Mouse (Mus musculus) neural tube, embryonic 13.5 days (tissue): ENCODE results near the gene Ift122. TPM values are rescaled to one million over a fixed set of nuclear protein-coding genes. Genes with fewer than 3 reads are reported as not detected.

Experiments
- ATAC-seq: fragments of 200-750 bp; cut with Nextera tagmentation; 2 replicates; pipeline ENCODE4 v1.8.0; 2017; ENCODE audit warnings: low read depth, mild to moderate bottlenecking, moderate TSS enrichment, moderate library complexity
- H3K27ac ChIP-seq: fragments of 300-500 bp; sonication (generic); replicated peaks from 2 replicates; pipeline ENCODE4 v1.5.1; 2015; ENCODE audit warnings: moderate library complexity, mild to moderate bottlenecking, inconsistent platforms
- H3K27me3 ChIP-seq: fragments of 300-500 bp; sonication (generic); 2 replicates; pipeline ENCODE4 v1.6.1; 2015; ENCODE audit warnings: mild to moderate bottlenecking, inconsistent platforms
- H3K36me3 ChIP-seq: fragments of 300-500 bp; sonication (generic); 2 replicates; pipeline ENCODE4 v1.6.1; 2015; ENCODE audit warnings: mild to moderate bottlenecking, inconsistent platforms
- H3K4me1 ChIP-seq: fragments of 300-500 bp; sonication (generic); replicated peaks from 2 replicates; pipeline ENCODE4 v1.6.1; 2015; ENCODE audit warnings: inconsistent platforms
- H3K4me2 ChIP-seq: fragments of 300-500 bp; sonication (generic); 2 replicates; pipeline ENCODE4 v1.6.1; 2015; ENCODE audit warnings: inconsistent platforms, mild to moderate bottlenecking, moderate library complexity
- H3K4me3 ChIP-seq: fragments of 300-500 bp; sonication (generic); 2 replicates; pipeline ENCODE4 v1.5.1; 2015; ENCODE audit warnings: mild to moderate bottlenecking, inconsistent platforms
- H3K9ac ChIP-seq: fragments of 300-500 bp; sonication (generic); 2 replicates; pipeline ENCODE4 v1.6.1; 2015; ENCODE audit warnings: moderate library complexity, mild to moderate bottlenecking, inconsistent platforms
- H3K9me3 ChIP-seq: fragments of 300-500 bp; sonication (generic); 2 replicates; pipeline ENCODE4 v1.6.1; 2016; ENCODE audit warnings: inconsistent platforms
- WGBS: fragments of 180-500 bp; shearing (Covaris S2); methylation state at CpG from one replicate; pipeline ENCODE4 v1.1.7; 2015; 5-methylcytosine and 5-hydroxymethylcytosine counted together
- polyA plus RNA-seq: library from polyadenylated mRNA; unstranded; fragments of >200 nt; fragmentation: Nextera tagmentation; extraction: Ambion mirVana; gene quantifications from 2 replicates; pipeline ENCODE4 v1.2.1, GENCODE M21; 2015

Gene Ift122
- polyA plus RNA-seq, 1 experiment from 2014 or later, result 26.3 TPM

DNA sequence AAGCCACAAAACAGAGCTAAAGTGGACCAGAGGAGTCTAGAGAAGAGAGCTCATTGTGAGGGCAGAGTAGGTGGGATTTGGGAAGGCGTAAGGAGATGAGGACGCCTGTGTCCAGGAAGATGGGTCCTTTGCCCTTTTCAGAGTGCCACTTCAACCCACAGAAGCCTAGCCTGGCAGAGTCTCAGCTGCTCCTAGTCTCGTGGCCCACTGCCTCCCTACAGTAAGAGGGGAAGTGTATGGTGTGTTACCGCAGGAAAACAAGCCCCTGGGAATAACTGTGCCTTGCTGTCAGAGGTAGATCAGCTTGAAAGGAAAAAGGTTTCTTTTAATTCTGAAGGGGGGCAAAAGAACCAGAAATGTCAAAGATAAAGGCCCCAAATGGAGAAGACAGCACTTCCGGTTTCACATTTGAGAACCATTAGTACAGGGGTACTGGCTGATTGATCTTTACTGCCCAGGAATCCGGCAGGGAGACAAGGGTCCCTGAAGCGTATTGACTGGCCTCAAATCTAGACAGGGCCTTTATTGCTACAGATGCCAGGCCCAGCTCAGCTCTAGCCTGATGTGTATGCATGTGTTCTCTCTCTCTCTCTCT is 44.8 kb downstream of the Ift122 start:
- H3K36me3 ChIP-seq, result peaks cover 24% of the 10 kb centered on the region
- no peak overlapping the region for H3K4me3 ChIP-seq
- 81% methylated on average over 7 of the region's 7 CpGs for WGBS
- no peaks in the 10 kb centered on the region for H3K9me3 ChIP-seq
- no peak overlapping the region for H3K9ac ChIP-seq
- no peaks in the 10 kb centered on the region for H3K27me3 ChIP-seq
- H3K4me2 ChIP-seq, result no peak overlapping the region
- ATAC-seq, result no peak
- H3K4me1 ChIP-seq, result peaks cover 9% of the 10 kb centered on the region
- no peak overlapping the region for H3K27ac ChIP-seq

DNA sequence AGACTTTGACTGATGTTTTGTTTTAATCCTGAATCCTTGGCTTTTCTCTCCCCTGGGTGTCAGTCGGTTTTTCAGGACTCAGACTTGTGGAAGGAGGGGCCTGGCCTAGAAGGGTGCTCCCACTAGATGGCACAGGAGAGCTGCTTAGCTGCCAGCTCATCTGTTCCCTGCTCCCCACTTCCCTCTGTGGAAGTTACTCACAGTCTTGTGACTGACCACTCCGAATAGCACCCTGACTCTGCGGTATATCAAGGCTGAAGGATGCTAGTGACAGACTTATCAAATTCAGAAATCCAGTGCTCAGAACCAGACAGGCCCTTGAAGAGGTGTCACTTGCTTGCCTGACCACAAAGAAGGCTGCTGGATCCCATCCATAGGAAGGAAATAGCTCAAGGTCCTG is 47.8 kb downstream of the Ift122 start:
- no peak overlapping the region for H3K27ac ChIP-seq
- H3K9ac ChIP-seq, result no peak overlapping the region
- no peak overlapping the region for H3K4me2 ChIP-seq
- H3K27me3 ChIP-seq, result no peaks in the 10 kb centered on the region
- no peaks in the 10 kb centered on the region for H3K9me3 ChIP-seq
- 31% methylated on average over 3 of the region's 3 CpGs for WGBS
- peaks cover 9% of the 10 kb centered on the region for H3K4me1 ChIP-seq
- peak; percentile 79 for ATAC-seq
- no peak overlapping the region for H3K4me3 ChIP-seq
- H3K36me3 ChIP-seq, result peaks cover 35% of the 10 kb centered on the region

DNA sequence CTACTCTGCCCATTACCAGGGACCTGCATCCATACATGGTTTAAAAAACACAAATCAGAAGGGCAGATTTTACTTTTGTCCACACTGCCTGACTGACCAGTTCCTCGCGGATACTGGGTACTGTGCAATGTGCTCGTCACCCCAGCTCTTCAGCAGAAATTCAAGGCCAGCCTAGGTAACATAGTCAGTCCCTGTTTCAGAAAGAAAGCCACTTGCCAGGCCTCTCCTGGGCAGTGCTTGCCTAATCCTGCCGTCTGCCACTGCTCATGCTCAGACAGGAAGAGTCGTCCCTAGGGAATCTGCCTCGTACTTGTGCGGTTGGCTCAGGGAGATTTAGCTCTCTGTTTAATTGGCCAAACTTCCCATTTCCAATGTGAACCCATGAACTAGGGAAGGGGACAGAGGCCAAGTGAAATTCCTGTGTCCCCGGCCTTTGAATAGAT is 48.2 kb downstream of the Ift122 start:
- ATAC-seq, result no peak
- peak overlapping the region; percentile 14; the same call in 1 of the 2 replicates for H3K9ac ChIP-seq

GRCm38 (mm10) chr6:115902545-115902944 is 49.3 kb downstream of the Ift122 start:
- H3K4me3 ChIP-seq, result no peak overlapping the region

More for the DNA sequence above, 48.2 kb downstream of the Ift122 start:
- H3K4me2 ChIP-seq, result no peak overlapping the region
- 68% methylated on average over 8 of the region's 8 CpGs for WGBS
- no peaks in the 10 kb centered on the region for H3K27me3 ChIP-seq
- no peaks in the 10 kb centered on the region for H3K9me3 ChIP-seq
- no peak overlapping the region for H3K27ac ChIP-seq
- H3K4me1 ChIP-seq, result peaks cover 9% of the 10 kb centered on the region
- peaks cover 38% of the 10 kb centered on the region for H3K36me3 ChIP-seq
- no peak overlapping the region for H3K4me3 ChIP-seq

GRCm38 (mm10) chr6:115905568-115905967 is 52.3 kb downstream of the Ift122 start:
- Histone ChIP-seq H3K9me3 (no peaks in the 10 kb centered on the region), H3K4me2 (no peak overlapping the region), H3K27ac (no peak overlapping the region), H3K4me1 (peaks cover 9% of the 10 kb centered on the region), H3K36me3 (peaks cover 45% of the 10 kb centered on the region), H3K9ac (no peak overlapping the region), H3K4me3 (no peak overlapping the region), H3K27me3 (no peaks in the 10 kb centered on the region)
- ATAC-seq, result no peak
- 87% methylated on average over 6 of the region's 6 CpGs for WGBS

More at GRCm38 (mm10) chr6:115902545-115902944, 49.3 kb downstream of the Ift122 start:
- WGBS, result 87% methylated on average over 3 of the region's 3 CpGs
- ATAC-seq, result no peak
- Histone ChIP-seq H3K4me2 (no peak overlapping the region), H3K9ac (no peak overlapping the region), H3K9me3 (no peaks in the 10 kb centered on the region), H3K27me3 (no peaks in the 10 kb centered on the region), H3K4me1 (peaks cover 9% of the 10 kb centered on the region), H3K36me3 (peaks cover 49% of the 10 kb centered on the region), H3K27ac (no peak overlapping the region)

DNA sequence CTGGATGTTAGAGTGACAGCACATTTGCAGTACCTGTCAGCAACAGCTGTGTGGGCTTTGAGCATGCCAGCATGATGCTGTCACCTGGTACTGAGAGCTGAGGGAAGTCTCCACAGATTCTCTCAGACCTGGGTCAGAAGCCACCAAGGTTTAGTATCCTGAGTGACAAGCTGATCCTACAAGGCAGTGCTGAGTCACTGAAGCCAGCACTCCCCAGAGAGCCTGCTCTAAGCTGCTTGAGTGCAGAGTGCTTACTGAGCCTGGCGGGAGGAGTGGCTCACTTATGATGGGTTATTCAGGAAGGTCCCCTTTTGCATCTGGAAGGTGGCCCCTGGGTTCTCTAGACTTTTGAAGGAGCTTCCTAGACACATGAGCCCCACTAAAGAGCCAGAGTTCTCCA is 53.2 kb downstream of the Ift122 start:
- no peaks in the 10 kb centered on the region for H3K9me3 ChIP-seq
- H3K4me3 ChIP-seq, result no peak overlapping the region
- no peak overlapping the region for H3K4me2 ChIP-seq
- H3K27me3 ChIP-seq, result no peaks in the 10 kb centered on the region
- H3K4me1 ChIP-seq, result peaks cover 6% of the 10 kb centered on the region
- ATAC-seq, result no peak
- H3K27ac ChIP-seq, result no peak overlapping the region
- H3K36me3 ChIP-seq, result peaks cover 45% of the 10 kb centered on the region
- WGBS, result 87% methylated on average over 1 of the region's 1 CpGs
- no peak overlapping the region for H3K9ac ChIP-seq

GRCm38 (mm10) chr6:115906871-115907270 is 53.6 kb downstream of the Ift122 start:
- Histone ChIP-seq H3K4me1 (peaks cover 2% of the 10 kb centered on the region; the same call in 1 of the 2 replicates), H3K4me3 (no peak overlapping the region), H3K9ac (no peak overlapping the region), H3K36me3 (peaks cover 45% of the 10 kb centered on the region), H3K27ac (no peak overlapping the region), H3K9me3 (no peaks in the 10 kb centered on the region), H3K4me2 (no peak overlapping the region), H3K27me3 (no peaks in the 10 kb centered on the region)
- 87% methylated on average over 2 of the region's 2 CpGs for WGBS
- ATAC-seq, result no peak

DNA sequence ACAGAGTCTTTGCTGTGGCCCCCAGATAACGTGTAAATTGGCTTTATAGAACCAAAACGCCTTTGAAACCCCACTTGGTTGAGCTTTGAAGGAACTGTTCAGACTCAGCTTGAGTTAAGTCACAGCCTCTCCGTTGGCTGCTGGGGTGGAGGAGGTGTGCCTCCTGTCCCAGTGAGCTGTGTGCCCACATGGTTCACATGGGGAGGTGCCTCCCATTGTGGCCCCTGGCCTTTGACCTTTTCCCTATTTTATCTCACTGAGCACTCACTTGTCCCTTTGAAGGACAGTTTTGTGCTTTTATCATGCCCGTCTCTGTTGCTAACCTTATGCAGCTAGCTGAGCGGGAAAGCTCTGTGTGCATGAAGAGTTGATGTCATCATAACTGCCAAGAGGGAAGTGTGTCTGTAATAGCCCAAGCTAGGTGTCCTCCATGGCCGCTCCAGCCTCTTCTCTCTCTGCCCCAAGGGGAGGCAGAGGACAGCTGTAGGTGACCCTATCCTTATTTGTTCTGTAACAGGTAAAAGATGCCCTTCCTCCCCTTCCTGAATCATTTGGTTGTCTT is 55.2 kb downstream of the Ift122 start:
- Histone ChIP-seq H3K36me3 (peaks cover 40% of the 10 kb centered on the region), H3K4me1 (no peaks in the 10 kb centered on the region), H3K27me3 (no peaks in the 10 kb centered on the region), H3K4me3 (no peak overlapping the region), H3K27ac (no peak overlapping the region), H3K9me3 (no peaks in the 10 kb centered on the region), H3K9ac (no peak overlapping the region), H3K4me2 (no peak overlapping the region)
- ATAC-seq, result no peak
- WGBS, result 43% methylated on average over 6 of the region's 6 CpGs

DNA sequence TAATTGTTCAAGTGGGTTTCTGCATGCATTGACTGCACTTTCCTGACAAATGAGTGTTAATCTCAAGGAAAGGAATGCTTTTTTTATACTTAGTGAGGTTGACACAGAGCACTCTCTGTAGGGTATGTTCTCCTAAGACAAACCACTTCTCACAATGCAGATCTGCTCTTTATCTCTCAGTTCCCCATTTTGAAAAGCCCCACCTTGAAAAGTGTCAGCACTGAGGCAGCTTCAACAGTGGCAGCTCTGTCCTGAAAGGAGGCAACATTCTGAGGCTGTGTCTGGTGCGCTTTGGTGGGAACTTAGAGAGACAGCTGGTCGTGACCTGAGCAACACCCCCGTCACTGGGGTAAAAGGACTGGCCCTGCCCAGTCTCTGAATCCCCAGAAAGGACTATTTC is 55.8 kb downstream of the Ift122 start:
- Histone ChIP-seq H3K27ac (no peak overlapping the region), H3K4me3 (no peak overlapping the region), H3K9me3 (no peaks in the 10 kb centered on the region), H3K4me2 (no peak overlapping the region), H3K9ac (no peak overlapping the region), H3K27me3 (no peaks in the 10 kb centered on the region), H3K36me3 (peaks cover 35% of the 10 kb centered on the region), H3K4me1 (peaks cover 1% of the 10 kb centered on the region)
- 74% methylated on average over 3 of the region's 3 CpGs for WGBS
- no peak for ATAC-seq

DNA sequence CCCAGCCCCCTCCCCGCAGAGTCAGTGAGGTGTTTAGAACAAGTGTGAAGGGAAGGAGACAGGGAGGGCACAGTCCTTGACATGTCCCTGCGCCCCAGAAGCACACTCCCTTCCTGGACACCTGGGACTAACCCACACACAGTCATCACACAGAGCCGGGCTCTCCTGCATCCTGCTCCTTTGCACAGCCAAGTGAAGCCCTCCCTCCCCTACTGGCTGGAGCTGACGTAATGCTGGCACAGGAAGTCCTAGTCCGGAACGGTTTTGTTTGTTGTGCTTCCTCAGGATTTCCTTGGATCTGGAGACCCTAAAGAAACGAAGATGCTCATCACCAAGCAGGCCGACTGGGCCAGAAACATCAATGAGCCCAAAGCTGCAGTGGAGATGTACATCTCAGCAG is 56.7 kb downstream of the Ift122 start:
- peaks cover 28% of the 10 kb centered on the region for H3K36me3 ChIP-seq
- no peak for ATAC-seq
- no peaks in the 10 kb centered on the region for H3K27me3 ChIP-seq
- no peak overlapping the region for H3K9ac ChIP-seq
- peaks cover 9% of the 10 kb centered on the region for H3K4me1 ChIP-seq
- H3K4me2 ChIP-seq, result no peak overlapping the region
- WGBS, result 79% methylated on average over 8 of the region's 8 CpGs
- no peaks in the 10 kb centered on the region for H3K9me3 ChIP-seq
- no peak overlapping the region for H3K4me3 ChIP-seq
- H3K27ac ChIP-seq, result no peak overlapping the region

DNA sequence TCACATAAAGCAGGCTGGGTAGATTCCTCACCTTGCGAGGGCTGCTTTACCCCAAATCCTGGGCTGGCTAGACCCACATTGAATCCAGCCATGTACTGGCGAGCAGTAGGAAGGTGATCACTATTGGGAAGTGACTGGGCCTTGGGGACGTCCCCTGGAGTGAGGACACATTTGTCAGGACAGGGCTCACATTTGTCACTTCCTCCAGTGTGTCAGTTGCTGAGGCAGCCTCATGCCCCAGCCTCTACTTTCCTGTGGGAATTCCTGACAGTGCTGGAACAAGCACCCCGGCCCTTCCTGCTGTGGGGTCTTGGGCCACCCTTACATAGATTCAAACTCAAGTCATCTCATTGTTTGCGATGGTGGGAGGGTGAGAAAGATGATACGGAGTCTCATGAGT is 58.5 kb downstream of the Ift122 start:
- Histone ChIP-seq H3K9me3 (no peaks in the 10 kb centered on the region), H3K27me3 (no peaks in the 10 kb centered on the region), H3K4me3 (no peak overlapping the region), H3K27ac (no peak overlapping the region), H3K4me2 (no peak overlapping the region), H3K9ac (no peak overlapping the region), H3K36me3 (peaks cover 16% of the 10 kb centered on the region), H3K4me1 (peaks cover 9% of the 10 kb centered on the region)
- ATAC-seq, result no peak
- WGBS, result 83% methylated on average over 6 of the region's 6 CpGs

- WGBS, result 88% methylated on average over 10 of the region's 10 CpGs
- no peak overlapping the region for H3K4me3 ChIP-seq
- no peak overlapping the region for H3K27ac ChIP-seq
- peaks cover 9% of the 10 kb centered on the region for H3K4me1 ChIP-seq
- ATAC-seq, result no peak
- no peaks in the 10 kb centered on the region for H3K27me3 ChIP-seq
- no peak overlapping the region for H3K9ac ChIP-seq
- H3K36me3 ChIP-seq, result 0 out of 2 replicates have a peak, but pooled peaks cover 18% of the 10 kb centered on the region
- H3K9me3 ChIP-seq, result no peaks in the 10 kb centered on the region
- H3K4me2 ChIP-seq, result no peak overlapping the region
Observed at GRCm38 (mm10) chr6:115913482-115913881, 60.2 kb downstream of the Ift122 start.
